ENCODE assay signal across 8 mouse cellular contexts in genomic region chr8:120361301-120361700, GRCm38 (mm10).
DNase-seq lines count a peak whose midpoint lies in the region; ATAC-seq and TF ChIP-seq lines count a peak whose summit lies in the region.

No protein-coding gene starts in this region.

- no peaks in the 10 kb centered on the region for H3K27me3 ChIP-seq in lung, embryonic 14.5 days (ENCODE audit: insufficient read depth, low read length)
- no peaks in the 10 kb centered on the region for H3K27me3 ChIP-seq in lung, postnatal 0 days (replicated peaks; ENCODE audit: insufficient read depth, low read length)

- TF ChIP-seq CTCF in lung, embryonic 14.5 days (IDR thresholded peaks at IDR 0.05; ENCODE audit: low read depth), result no peak
- TF ChIP-seq CTCF in lung, postnatal 0 days (IDR thresholded peaks at IDR 0.05), result no peak

- no peak overlapping the region for H3K27ac ChIP-seq in lung, embryonic 14.5 days (ENCODE audit: low read depth)
- H3K27ac ChIP-seq in lung, postnatal 0 days (ENCODE audit: low read length), result no peak overlapping the region

- H3K4me3 ChIP-seq in lung, embryonic 14.5 days (ENCODE audit: low read depth, low read length), result no peak overlapping the region
- H3K4me3 ChIP-seq in lung, postnatal 0 days (ENCODE audit: low read depth, low read length), result no peak overlapping the region

- no peak overlapping the region for H3K9ac ChIP-seq in lung, embryonic 14.5 days
- no peak overlapping the region for H3K9ac ChIP-seq in lung, postnatal 0 days (replicated peaks; ENCODE audit: low read depth)

- no peaks in the 10 kb centered on the region for H3K4me1 ChIP-seq in lung, embryonic 14.5 days (ENCODE audit: insufficient read depth)
- peaks cover 9% of the 10 kb centered on the region; the same call in 1 of the 2 replicates for H3K4me1 ChIP-seq in lung, postnatal 0 days (ENCODE audit: insufficient read depth, low read depth, low read length)

- H3K9me3 ChIP-seq in lung, embryonic 14.5 days (ENCODE audit: low read depth, low read length), result no peaks in the 10 kb centered on the region
- no peaks in the 10 kb centered on the region for H3K9me3 ChIP-seq in lung, postnatal 0 days (ENCODE audit: low read length)

- DNase-seq in lung, embryonic 14.5 days, result peak; percentile 61
- no peak for DNase-seq in lung, postnatal 0 days (ENCODE audit: low spot score)
- DNase-seq in cerebellum, adult 9-10 months, result peak; percentile 79
- DNase-seq in heart, adult 9 months (ENCODE audit: low spot score in 2 of 2), result peak; percentile 48 to 56
- peak; percentile 45 to 57 for DNase-seq in layer of hippocampus, postnatal 36 days
- DNase-seq in spleen, adult 18-20 months, result no peak
- no peak for DNase-seq in frontal cortex, postnatal 14 days (ENCODE audit: low spot score in 2 of 2)
- no peak for DNase-seq in thymus, postnatal 25 days

- no peak for ATAC-seq in lung, embryonic 14.5 days (ENCODE audit: insufficient read depth)
- no peak for ATAC-seq in lung, postnatal 0 days

- TF ChIP-seq EP300 in lung, postnatal 0 days (IDR thresholded peaks at IDR 0.05), result no peak

- H3K36me3 ChIP-seq in lung, embryonic 14.5 days (ENCODE audit: insufficient read depth), result no peaks in the 10 kb centered on the region
- no peaks in the 10 kb centered on the region for H3K36me3 ChIP-seq in lung, postnatal 0 days (ENCODE audit: insufficient read depth, low read length)

- 78% methylated on average over 8 of the region's 8 CpGs for WGBS in lung, embryonic 14.5 days
- 64% methylated on average over 7 of the region's 8 CpGs for WGBS in lung, postnatal 0 days

- no peak overlapping the region for H3K4me2 ChIP-seq in lung, embryonic 14.5 days
- H3K4me2 ChIP-seq in lung, postnatal 0 days (replicated peaks; ENCODE audit: low read depth, low read length), result no peak overlapping the region

Comparison
In these comparisons a context has a peak if more than half of its experiments do, and no peak if none do; other contexts are left out.
1. DNase-seq: peak in lung, embryonic 14.5 days (single experiment), cerebellum, adult 9-10 months (single experiment), heart, adult 9 months (2 of 2) and layer of hippocampus, postnatal 36 days (2 of 2); none in lung, postnatal 0 days (single experiment), spleen, adult 18-20 months (0 of 2), frontal cortex, postnatal 14 days (0 of 2) and thymus, postnatal 25 days (single experiment).